Mouse (Mus musculus): ENCODE results near the gene Gm2237. TPM values are rescaled to one million over a fixed set of nuclear protein-coding genes. Genes with fewer than 3 reads are reported as not detected.

Gene Gm2237
- polyA plus RNA-seq (2014; fragmentation: Illumina TruSeq; extraction: RNeasy Lipid Tissue Mini Kit (QIAGEN cat#74804)): 4.0 TPM

GRCm38 (mm10) chr14:19584804-19585667 is at the start of gene Gm2237:
TSS of gene Gm2237 (minus strand) at chr14:19585135.

GRCm38 (mm10) chr14:19602481-19602880 is 17.5 kb upstream of the Gm2237 start, which contains the start of gene Gm5458:
TSS of gene Gm5458 (minus strand) at chr14:19602581.

GRCm38 (mm10) chr14:19549863-19550262 is 35.1 kb downstream of the Gm2237 start, which contains the start of gene Gm2244:
TSS of gene Gm2244 (minus strand) at chr14:19549963.

Other genes starting within 250 kb of the Gm2237 start
- not detected for gene Gm21738, start 166.2 kb downstream of the Gm2237 start, polyA plus RNA-seq (2014; fragmentation: Illumina TruSeq; extraction: RNeasy Lipid Tissue Mini Kit (QIAGEN cat#74804))
- not detected for gene Gm2244, start 35.2 kb downstream of the Gm2237 start, polyA plus RNA-seq (2014; fragmentation: Illumina TruSeq; extraction: RNeasy Lipid Tissue Mini Kit (QIAGEN cat#74804))
- not detected for gene Gm5458, start 17.4 kb upstream of the Gm2237 start, polyA plus RNA-seq (2014; fragmentation: Illumina TruSeq; extraction: RNeasy Lipid Tissue Mini Kit (QIAGEN cat#74804))
- 28.5 TPM for gene Nid2, start 166.1 kb upstream of the Gm2237 start, polyA plus RNA-seq (2014; fragmentation: Illumina TruSeq; extraction: RNeasy Lipid Tissue Mini Kit (QIAGEN cat#74804))
- 332 TPM for gene Rtraf, start 238.7 kb upstream of the Gm2237 start, polyA plus RNA-seq (2014; fragmentation: Illumina TruSeq; extraction: RNeasy Lipid Tissue Mini Kit (QIAGEN cat#74804))